Mouse (Mus musculus) large intestine, adult 2 months (tissue): ENCODE measurements around the gene Kcnip2. TPM values are rescaled to one million over a fixed set of nuclear protein-coding genes. Genes with fewer than 3 reads are reported as not detected.
"Not testable (repeated sequence)": the region's sequence is repeated elsewhere in the genome, so short reads cannot be mapped to it uniquely, and the experiment has no call there.

ENCODE experiments used
- DNase-seq: peaks from one replicate; pipeline ENCODE4 v3.0.0-alpha.2; 2012; ENCODE audit warnings: low read depth, low spot score
- WGBS: fragments of 180-500 bp; shearing (Covaris S2); methylation state at CpG from one replicate; pipeline ENCODE4 v1.1.7; 2018; 5-methylcytosine and 5-hydroxymethylcytosine counted together
- polyA plus RNA-seq: library from polyadenylated mRNA; depleted of rRNA; stranded (reverse); fragments of >200 nt; gene quantifications from 2 replicates; pipeline ENCODE4 v1.2.3, GENCODE M21; 2012

The Kcnip2 gene
- polyA plus RNA-seq, 1 experiment, result 12.6 TPM

DNA sequence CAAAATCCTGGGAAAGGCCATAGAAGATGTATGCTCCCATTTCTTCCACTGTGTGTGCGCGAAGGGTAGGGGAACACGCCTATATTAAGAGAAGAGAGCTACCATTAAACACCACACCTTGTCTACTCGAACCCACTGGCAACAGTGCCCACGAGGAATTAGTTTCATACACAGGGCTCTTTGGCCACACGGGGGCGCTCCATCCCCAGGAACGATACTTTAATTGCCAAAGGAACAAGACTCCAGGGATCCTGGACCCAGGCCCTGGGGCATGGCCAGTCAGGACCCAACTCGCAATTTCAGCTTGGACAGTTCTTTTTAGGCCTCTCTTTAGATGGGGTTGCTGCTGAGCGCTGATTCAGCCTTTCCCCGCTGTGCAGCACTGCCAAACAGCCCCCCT lies 2.6 kb downstream of the Kcnip2 start:
- no peak for DNase-seq
- 6% methylated on average over 11 of the region's 11 CpGs for WGBS

DNA sequence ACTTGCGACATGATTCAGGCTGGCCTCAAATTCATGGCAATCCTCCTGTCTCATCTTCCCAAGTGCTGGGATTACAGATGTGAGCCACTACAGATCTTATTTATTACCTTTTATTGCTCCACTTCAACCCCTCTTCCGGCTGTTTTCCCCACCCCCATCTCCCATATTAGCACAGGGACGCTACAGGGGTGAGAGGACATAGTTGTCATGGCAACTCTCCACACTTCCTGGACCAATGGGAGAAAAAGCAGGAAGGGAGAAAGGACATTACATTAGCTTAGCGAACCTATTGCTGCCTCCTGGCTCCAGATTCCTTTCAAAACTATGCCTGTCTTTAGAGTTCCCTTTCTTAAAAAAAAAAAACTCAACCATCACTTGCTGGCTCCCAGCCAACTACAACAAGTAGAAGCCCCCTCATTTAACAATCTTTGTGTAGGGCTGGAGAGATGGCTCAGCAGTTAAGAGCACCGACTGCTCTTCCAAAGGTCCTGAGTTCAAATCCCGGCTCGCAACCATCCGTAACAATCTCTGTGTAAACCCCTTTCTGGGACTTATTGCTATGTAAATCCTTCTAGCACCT lies 3.1 kb downstream of the Kcnip2 start:
- no peak for DNase-seq
- 21% methylated on average over 8 of the region's 8 CpGs for WGBS

DNA sequence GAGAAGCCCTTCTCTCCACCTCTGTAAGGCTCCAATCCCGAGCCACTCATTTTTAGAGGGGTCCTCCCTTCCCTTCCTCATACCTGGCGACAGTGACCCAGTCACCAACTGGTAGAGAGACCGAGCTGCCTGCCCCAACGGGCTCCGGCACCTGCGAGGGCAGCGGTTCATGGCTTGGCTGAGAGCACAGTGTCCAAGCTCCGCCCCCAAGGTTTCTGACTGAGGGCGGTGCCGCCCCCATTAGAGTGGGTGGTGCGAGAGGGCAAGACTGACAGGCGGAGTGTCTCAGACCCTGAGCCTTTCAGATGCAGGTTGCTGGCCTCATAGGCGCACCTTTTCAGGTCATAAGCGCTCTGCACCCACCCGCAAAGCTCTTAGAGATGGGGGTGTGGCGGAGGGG lies 3.7 kb downstream of the Kcnip2 start:
- no peak for DNase-seq
- 3% methylated on average over 16 of the region's 16 CpGs for WGBS

DNA sequence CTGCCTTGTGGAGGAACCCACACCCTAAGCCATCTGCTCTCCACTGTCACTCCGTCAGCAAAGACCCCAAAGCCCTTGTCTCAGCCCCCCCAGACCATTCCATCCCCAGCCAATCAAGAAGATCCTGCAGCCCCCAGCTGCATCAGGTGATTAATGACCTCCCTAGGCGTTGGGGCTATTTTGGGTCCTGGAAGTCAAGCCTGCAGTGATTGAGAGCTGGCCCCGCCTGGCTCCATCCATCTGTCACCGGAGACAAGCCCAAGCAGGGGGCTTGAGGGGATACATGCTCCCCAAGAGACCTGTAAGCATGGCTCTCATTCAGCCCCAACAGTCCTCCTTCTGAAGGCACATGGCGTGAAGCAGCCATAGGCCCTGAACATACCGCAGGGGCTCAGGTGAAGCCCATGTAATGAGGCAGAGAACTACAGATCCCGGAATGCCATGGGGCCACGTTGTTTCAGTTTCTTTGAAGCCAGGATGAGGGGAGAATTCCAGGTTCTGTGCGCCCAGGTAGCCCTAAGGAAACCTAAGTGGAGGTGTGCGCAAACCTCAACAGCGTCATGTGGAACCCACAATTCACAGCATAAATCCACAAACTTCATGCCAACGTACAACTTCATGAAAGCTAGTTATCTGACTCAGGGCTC lies 4.7 kb downstream of the Kcnip2 start:
- 75% methylated on average over 12 of the region's 12 CpGs for WGBS
- no peak for DNase-seq

DNA sequence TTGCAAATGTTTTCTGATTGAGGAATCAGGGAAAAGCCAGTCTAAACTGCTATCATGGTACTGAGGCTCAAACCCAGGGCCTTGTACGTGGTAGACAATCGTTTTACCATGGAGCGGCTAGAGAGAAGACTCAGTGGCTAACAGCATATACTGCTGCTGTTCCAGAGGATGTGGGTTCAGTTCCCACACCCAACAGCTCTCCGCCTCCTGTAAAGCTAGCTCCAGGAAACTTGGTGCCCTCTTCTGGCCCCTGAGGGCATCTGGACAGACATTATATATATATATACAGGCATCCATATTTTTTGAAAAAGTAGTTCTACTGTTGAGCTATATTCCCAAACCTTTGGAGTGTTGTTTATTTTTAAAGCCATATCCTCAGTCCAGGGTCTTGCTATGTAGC lies 8.1 kb downstream of the Kcnip2 start:
- 88% methylated on average over 4 of the region's 4 CpGs for WGBS
- no peak for DNase-seq

- DNase-seq, result not testable (repeated sequence)
- WGBS, result 89% methylated on average over 6 of the region's 6 CpGs
These were observed 10.0 kb downstream of the Kcnip2 start for GRCm38 (mm10) chr19:45805817-45806216.

GRCm38 (mm10) chr19:45804593-45805368 lies 11.1 kb downstream of the Kcnip2 start:
- WGBS, result 29% methylated on average over 12 of the region's 12 CpGs
- DNase-seq, result no peak

- 30% methylated on average over 4 of the region's 4 CpGs for WGBS
- no peak for DNase-seq
These were observed 12.5 kb downstream of the Kcnip2 start for GRCm38 (mm10) chr19:45803408-45803807.

DNA sequence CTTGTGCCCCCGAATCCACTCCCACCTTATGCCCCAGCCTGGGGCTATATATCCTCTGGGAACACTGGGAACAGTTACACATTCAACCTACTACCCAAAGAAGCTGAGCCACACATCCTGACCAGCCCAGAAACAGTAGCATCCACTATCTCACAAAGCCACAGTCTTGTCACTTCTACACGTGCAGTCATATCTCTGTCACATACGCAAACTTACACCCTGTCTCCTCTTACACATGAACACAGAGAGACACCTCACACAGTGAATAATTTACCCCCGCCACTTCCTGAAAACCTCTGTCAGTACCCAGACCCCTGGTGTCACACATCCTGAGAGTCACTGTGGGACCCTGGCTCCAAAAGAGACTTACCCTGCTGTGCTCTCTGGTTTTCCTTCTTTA lies 13.2 kb downstream of the Kcnip2 start:
- DNase-seq, result no peak

GRCm38 (mm10) chr19:45796879-45797278 lies 19.0 kb downstream of the Kcnip2 start:
- no peak for DNase-seq
- 74% methylated on average over 15 of the region's 15 CpGs for WGBS

More for the DNA sequence above, 13.2 kb downstream of the Kcnip2 start:
- WGBS, result 78% methylated on average over 4 of the region's 4 CpGs

DNA sequence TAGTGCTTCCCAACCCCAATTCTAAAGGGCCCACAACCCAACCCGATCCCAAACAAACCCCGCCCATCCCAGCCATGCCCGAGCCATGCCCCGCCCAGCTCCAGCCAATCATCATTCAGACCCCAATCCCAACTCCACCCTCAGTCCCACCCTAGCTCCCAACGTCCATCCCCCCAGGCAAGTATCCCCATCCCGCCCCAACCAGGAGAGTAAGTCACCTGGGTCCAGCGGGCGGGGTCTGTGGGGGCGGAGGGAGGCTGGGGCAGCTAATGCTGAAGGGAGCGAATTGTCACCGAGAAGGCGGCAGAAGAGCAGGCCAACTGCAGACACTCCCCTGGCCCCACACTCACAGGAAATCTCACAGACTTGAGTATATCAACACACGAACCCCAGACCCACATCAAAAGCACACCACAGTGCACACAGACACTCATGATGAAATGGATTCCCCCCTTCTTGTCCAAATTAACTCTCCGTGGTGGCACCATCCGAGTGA lies 19.8 kb downstream of the Kcnip2 start:
- 15% methylated on average over 15 of the region's 15 CpGs for WGBS
- no peak for DNase-seq

GRCm38 (mm10) chr19:45795406-45795944 lies 20.4 kb downstream of the Kcnip2 start:
- 24% methylated on average over 15 of the region's 15 CpGs for WGBS
- no peak for DNase-seq

DNA sequence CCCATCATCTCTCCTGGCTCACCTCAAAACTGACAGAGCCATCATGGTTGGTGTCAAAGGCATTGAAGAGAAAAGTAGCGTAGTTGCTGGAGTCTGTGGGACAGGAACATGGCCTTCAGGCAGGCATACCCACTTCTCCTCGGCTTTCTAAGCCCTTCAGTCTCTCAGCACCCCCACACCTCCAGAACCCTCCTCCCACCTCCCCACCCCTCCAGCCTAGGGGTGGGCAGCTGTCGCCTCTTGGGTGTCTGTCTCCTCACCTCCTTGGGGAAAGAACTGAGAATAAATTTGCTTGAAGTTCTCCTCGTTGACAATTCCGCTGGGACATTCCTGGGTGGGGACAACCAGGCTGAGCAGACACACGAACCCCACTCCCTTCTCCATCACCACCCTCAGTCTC lies 21.1 kb downstream of the Kcnip2 start:
- 77% methylated on average over 6 of the region's 6 CpGs for WGBS
- DNase-seq, result no peak

DNA sequence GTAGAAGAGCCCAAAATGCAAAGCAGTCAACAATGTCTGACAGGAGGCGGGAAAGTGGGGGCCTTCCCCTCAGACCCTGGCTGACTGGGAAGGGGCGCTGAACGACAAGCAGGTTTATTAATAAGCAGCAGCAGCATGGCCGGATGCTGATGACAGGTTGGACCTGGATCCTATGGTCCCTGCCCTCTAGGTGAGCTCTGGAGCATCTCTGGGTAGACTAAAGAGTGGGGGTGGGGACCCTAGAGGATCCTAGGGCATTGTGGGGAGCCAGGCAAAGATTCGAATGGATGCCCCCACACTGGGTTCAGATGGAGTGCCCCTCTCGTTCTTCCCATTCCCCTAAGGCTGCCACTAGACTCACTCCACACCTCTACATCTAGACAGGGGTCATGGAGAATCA lies 23.5 kb downstream of the Kcnip2 start:
- WGBS, result 85% methylated on average over 6 of the region's 6 CpGs
- DNase-seq, result no peak

GRCm38 (mm10) chr19:45789888-45790874 lies 25.7 kb downstream of the Kcnip2 start:
- 58% methylated on average over 13 of the region's 13 CpGs for WGBS
- DNase-seq, result peak; percentile 72

- WGBS, result 65% methylated on average over 7 of the region's 7 CpGs
- DNase-seq, result no peak
These were observed 26.5 kb downstream of the Kcnip2 start for GRCm38 (mm10) chr19:45789365-45789764.

GRCm38 (mm10) chr19:45788337-45788736 lies 27.5 kb downstream of the Kcnip2 start:
- 87% methylated on average over 4 of the region's 4 CpGs for WGBS

GRCm38 (mm10) chr19:45787450-45787849 lies 28.4 kb downstream of the Kcnip2 start:
- no peak for DNase-seq
- WGBS, result 48% methylated on average over 3 of the region's 3 CpGs

More at GRCm38 (mm10) chr19:45788337-45788736, 27.5 kb downstream of the Kcnip2 start:
- no peak for DNase-seq

- no peak for DNase-seq
These were observed 30.4 kb downstream of the Kcnip2 start for GRCm38 (mm10) chr19:45785470-45785869.

More at GRCm38 (mm10) chr19:45785470-45785869, 30.4 kb downstream of the Kcnip2 start:
- WGBS, result 31% methylated on average over 3 of the region's 3 CpGs
